Mouse (Mus musculus): ENCODE data around the gene Ccl11.

The Ccl11 gene

DNA sequence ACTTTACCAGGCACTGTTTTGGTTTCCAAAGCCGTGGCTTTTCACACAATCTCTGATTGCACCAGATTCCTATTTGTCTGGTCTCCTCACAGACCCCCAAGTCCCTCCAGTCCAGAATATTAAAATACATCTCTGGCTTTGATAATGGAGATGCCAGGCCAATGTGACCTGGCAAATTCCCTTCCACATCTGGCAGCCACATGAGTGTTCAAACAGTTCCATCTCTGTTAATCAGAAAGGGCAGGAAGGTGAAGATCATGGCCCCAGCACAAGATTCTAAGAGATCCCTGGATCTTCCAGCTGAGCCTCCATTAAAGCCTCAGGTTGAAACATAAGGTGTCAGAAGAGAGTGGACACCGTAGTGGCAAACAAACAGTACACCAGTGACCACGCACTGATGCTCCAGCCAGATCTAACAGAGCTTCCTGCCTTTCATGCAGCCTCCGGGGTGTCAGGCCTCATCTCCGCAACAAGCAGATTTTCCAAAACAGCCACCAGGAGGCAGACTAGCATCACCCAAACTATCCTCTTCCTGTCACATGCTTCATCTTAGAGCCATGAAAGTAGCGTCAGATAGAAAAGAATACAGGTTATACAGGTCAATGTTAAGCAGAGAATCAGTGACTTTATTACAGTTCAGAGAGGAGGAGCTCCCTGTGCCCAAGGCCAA is 9.7 kb upstream of the Ccl11 start:
- DNase-seq (ENCODE audit: low read depth, low spot score) = peak; percentile 50

DNA sequence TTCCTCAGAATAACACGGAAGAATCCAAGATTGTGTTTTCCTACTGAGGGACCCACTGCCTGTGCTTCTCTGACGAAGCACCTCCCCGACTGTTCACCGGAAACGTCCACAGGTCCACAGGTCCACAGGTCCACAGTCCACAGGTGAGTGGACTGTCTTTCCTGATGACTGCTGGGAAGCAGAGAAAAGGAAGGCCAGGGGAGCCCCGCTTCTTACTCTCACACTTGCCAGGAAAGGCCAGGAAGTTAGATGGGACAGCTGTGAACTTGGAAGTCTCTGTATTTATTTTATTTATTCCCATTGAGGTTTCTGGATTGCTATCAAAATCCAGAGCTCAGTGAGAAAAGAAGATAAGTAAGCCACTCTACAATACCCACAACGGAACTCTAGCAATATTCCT is 3.8 kb upstream of the Ccl11 start:
- no peak for DNase-seq (ENCODE audit: low read depth, low spot score)

DNA sequence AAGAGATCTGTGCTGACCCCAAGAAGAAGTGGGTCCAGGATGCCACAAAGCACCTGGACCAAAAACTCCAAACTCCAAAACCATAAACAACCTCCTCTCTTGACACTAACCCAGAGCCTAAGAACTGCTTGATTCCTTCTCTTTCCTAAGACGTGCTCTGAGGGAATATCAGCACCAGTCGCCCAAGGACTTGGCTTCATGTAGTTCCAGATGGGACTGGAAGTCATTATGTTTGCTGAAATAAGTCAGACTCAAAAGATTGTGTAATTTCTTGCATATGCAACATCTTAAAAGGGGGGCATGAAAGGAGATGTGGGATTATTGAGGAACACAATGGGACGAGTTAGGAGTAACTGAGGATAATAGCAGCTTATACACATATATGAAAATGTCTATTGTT is 4.6 kb downstream of the Ccl11 start:
- DNase-seq (ENCODE audit: low read depth, low spot score) = no peak

DNA sequence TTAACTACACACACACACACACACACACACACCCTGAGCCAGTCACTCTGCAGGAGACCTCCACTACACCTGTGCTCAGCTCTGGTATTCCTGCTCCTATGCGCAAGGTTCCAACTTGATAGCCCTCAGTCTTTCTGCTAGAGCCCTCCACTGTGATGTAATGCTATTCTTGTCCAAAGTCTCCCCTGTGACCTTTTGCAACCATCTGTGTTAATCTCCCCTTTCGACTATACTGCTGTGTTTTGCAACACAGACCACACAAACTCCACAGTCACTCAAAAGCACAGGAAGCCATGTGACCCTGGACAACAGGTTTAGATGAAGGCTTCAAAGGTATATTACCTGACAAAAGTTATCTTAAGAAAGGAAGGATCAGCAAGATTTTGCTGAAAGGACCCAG is 5.8 kb downstream of the Ccl11 start:
- no peak for DNase-seq (ENCODE audit: low read depth, low spot score)

DNA sequence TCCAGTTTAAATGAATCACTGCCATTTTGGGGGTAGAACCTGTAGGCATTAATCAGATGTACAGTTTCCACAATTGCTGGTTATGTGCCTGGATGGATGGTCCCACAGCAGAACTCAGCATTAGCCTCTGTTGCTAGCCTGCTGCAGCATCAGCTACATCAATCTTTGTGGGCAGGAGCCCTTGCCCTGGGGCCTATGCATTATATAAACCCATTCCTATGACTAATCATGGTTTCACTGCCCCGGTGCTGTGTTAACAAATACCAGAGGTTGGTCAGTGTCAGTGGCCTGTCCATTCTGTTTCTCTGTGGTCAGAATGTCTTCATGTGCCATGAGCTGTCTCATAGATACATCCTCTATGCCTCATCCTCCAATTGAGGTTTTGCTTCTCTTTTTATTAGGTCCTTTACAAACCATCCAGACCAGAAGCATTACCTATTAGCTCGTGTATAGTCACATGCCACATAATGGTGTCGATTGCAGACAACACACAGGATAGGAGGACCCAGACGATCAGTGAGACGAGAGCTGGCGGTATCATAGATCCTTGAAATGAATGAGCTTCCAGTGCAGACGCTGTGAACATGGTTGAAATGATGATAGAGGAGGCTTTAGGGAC is 9.4 kb downstream of the Ccl11 start:
- DNase-seq (ENCODE audit: low read depth, low spot score) = no peak

DNA sequence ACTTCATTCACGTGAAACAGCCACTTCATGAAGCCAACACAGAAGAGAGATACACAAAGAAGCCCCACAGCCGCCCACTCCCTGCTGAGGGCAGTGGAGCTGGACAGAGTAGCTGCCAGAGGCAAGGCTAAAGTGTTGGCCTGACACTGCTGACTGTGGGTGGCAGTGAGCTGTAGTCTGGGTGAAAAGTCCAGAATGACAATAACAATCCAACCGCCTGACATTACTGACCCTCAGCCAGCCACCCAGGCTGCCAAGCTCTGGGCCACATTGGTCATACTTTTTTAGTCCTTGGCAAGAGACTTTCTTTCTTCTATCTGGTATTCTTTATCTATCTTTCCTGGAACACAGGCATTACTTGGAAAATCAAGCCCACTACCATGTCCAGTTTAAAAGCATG is 13.5 kb downstream of the Ccl11 start:
- DNase-seq (ENCODE audit: low read depth, low spot score) = no peak

DNA sequence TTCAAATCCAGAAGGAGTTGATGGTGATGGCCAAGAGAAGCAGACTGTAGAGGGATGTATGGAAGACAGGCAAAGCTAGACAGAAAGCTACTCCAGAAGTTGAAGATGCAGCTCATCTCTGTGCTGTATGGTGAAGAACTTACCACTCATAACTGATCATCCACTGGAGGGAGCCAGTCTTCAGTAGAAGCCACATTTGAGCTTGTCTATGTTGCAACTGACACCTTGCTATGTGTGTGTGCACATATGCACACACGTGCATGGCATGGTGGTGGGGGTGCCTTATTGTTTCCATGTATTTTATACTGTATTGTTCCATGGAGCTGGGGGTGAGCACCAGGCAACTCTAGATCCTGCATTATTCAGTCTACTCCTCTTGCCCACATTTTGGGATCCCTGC is 14.8 kb downstream of the Ccl11 start:
- no peak for DNase-seq (ENCODE audit: low read depth, low spot score)

DNA sequence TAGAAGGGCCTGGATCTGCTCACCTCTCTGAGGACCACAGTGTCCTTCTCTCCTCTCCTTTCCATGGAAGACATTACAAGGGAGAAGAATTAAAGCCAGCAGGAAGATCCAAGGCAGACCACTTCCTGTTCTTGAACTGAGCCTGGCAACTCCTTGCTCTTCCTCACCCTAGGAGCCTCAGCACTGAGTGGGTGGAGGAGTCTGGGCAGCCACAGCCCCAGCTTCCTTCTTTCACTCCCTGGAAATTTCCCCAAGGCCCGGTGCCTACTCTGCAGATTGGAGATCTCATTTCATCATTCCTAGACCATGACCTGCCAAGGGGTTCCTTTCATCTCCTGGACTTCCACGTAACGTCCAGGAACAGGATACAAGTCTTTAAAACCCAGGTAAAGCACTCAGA is 15.4 kb downstream of the Ccl11 start:
- DNase-seq (ENCODE audit: low read depth, low spot score) = no peak

DNA sequence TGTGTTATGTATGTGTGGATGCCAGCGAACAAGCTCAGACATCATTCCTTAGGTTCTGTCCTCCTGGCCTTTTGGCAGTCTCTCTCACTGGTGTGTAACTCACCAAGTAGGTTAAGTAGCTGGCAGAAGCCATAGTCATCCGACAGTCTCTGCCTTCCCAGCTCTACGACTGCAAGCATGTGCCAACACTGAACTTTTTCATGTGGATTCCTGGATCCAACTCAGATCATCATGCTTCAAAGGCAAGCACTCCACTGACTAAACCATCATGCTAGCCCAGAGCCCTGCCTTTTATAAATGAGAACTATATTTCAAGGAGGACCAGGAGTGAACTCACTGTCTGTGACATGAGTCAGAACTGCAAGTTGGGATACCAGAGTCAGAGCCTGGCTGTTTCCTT is 16.1 kb downstream of the Ccl11 start:
- DNase-seq (ENCODE audit: low read depth, low spot score) = no peak

DNA sequence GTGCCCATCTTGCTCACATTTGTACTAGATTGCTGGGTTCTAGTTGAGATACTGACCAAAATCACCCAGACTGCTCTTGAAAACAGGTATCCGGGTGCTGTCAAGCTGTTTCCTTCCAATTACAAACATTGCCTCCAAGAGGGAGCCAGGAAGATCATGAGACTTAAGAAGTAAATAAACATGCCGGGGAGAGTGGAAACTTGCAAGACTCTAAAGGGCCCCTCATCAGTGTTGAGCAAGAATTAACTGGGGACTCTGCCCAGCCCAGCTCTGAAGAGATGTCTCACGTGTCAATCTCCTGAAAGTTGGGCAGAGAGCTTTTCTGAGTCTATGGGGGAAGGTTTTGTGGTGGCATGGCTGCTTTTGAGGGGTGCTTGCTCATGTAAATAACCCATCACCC is 19.4 kb downstream of the Ccl11 start:
- no peak for DNase-seq (ENCODE audit: low read depth, low spot score)

DNA sequence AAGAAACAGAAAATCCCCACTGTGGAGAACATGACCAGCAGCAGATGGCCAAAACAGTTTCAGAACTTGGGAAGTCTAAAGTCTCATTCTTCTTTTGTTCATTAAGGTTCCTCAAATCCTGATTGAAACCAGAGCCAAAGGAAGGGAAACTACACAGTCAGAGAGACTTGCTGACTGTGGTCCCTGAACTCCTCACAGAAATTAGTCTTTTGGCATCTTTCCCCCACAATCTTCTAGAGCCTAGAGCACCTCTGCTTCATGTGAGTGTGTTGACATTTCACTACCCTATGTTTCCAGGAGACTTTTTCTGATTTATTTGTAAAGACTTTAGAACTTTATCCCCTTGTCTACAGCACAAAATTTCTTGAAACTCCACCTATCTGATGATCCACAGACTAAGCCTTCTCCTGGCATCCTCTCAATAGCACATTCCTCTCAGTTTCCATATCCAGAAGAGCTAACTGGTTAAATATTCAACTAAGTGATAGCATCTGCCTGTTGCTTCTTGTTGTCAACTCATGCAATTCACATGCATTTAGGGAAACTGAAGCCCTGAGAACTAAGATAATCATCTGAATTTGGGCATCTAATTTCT is 20.6 kb downstream of the Ccl11 start:
- DNase-seq (ENCODE audit: low read depth, low spot score) = no peak

DNA sequence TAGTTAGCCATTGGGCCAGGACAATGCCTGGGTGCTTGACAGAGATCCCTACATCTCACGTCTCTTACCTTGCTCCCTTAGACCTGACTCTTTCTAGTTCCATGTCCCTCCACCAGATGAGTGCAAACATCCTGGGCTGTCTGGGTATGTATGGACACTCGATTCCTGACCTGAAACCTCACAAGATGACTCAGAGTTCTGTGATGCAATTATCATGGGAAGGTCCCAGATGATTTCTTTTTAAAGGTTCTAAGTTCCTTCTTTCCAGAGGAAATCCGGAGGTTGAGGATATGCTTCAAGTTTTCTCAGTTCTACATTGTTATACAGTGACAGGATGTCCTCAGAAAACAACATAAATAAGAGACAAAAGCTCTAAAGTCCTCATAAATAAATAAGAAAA is 23.2 kb downstream of the Ccl11 start:
- DNase-seq (ENCODE audit: low read depth, low spot score) = no peak

DNA sequence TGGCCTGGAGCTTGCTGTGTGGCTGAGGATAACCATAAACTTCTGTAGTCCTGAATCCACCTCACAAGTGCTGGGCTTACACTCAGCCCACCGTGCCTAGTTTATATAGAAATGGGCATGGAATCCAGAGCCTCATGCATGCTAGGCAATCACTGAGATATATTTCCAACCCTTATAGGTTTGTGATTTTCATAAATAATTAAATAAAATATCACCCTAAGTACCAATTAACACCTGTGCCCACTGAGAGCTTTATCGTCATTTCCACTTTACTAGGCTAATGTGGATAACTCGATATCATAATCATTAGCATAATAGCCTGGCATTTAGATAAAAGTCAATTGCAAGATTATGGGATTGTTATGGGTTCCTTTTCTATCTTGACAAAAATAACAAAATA is 26.7 kb downstream of the Ccl11 start:
- no peak for DNase-seq (ENCODE audit: low read depth, low spot score)

DNA sequence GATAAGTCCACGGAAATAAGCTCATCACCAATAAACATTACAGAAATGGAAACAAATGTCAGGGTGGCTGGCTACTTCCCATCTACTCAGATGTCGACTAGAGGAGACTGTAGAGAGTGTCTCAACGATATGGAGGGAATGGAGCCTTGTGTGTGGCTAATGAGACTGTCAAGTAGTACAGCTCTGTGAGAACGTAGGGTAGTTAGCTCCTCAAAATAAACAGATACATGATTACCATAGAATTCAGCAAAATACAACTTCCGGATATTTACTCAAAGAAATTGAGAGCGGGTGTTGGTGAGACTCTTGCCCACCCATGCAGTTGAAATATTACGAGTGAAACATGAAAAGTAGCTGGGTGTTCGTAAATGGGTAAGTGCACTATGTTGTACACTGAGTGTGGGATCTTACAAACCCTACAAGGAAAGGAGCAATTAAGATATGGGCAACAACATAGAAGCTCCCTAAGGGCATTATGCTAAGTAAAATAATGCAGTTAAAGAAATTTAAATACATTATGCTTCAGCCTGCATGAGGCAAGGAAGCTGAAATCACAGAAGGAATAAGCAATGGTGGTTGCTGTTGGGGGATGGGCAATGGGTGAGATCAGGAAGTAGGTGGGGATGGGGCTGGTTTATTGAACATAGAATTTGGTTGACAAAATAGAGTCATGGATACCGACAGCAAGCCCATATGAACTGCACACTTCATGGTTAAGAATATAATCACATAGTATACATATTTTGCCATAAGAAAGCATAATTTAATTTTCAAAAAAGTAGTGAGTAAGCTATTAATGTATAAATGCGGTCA is 42.1 kb downstream of the Ccl11 start:
- DNase-seq (ENCODE audit: low read depth, low spot score) = no peak

DNA sequence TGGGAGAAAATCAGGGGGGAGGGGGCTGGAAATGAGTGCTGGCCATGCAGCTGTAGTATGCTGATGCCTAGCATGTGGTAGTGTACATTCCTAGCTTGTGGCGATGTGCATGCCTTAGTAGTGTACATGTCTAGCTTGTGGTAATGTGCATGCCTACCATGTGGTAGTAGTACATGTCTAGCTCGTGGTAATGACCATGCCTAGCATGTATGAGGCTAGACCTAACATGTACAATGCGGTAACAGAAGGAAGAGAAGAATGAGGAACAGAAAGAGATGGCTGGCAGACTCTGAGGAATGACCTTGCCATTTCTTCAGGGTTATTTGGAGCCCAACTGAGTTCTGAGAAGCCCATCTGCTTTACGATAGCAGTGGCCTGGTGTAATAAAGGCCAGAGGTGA is 43.5 kb downstream of the Ccl11 start:
- DNase-seq (ENCODE audit: low read depth, low spot score) = no peak

DNA sequence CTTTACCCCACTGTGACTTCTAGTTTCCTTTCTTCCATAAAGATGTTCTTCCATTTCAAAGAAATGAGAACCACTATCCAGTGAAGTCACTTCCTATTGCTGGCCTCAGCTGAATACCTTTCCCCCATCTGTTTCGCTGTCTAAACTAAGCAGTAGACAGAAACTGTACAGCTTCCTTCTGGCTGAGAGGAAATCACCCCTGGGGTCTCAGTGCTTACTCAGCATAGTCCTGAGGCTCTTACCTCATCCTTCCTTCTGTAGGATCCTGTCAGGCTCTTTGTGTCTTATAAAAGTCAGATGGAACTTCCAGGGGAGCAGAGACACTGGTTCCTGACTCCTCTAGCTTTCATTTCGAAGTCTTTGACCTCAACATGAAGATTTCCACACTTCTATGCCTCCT is 43.9 kb downstream of the Ccl11 start, which contains the start of gene Ccl12:
Ccl12 (plus strand) TSS at position 317 of the 400 bp plus-strand sequence.
- no peak for DNase-seq (ENCODE audit: low read depth, low spot score)

DNA sequence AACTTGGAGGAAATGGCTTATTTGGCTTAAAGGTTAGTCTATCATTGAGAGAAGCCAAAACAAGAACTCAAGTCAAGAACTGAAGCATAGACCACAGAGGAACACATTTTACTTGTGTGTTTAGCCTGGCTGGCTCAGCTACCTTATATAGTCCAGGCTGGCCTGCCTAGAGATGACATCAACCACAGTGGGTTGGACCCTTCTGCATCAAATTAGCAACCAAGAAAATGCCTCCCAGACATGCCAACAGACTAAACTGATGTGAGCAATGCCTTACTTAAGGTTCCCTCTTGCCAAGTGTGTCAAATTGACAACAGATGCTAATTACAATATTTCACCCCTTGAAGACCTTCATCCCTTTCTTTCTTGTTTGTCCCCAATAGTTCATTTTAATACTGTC is 52.0 kb downstream of the Ccl11 start:
- no peak for DNase-seq (ENCODE audit: low read depth, low spot score)

DNA sequence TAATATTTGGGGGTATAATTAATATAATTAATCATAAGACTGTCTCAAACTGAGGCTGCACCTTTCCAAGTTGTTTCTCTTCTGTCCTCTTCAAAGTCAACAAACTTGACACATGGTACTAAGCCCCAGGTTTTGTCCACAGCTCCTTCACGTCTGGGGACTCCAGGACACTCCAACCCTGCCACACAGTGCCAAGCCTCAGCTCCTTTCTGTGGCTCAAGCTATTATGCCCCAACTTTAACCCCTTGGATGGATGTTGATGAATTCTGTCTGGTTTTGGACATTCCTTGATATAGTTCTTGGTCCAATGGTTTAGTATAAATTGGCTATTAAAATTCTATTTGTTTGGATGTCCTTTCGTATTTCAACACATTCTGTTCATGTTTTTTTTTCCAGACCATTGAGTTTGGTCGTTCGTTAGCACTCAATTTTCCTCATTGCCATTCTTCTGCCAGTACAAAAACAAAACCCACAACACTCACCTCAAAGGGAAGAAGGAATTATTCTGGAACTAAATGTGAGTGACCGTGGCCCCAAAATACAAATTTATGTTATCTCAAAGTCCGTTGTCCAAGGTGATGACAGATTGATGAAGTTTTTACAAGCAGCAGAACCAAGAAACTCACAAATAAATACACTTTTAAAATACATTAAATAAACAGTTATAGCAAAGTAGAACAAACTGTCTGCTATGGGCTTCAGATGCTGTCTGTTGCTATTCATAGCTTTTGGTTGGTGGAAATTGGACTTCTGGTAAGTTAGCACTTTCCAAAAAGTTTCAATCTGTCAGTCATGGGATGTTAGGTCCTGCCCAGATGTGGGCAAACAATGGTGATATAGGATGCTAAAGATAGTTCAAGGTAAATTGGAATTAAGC is 53.0 kb downstream of the Ccl11 start:
- DNase-seq (ENCODE audit: low read depth, low spot score) = no peak

Measured in CD4-positive helper T cell, adult 2 months (primary cell).